Mouse (Mus musculus): ENCODE measurements around the gene Foxc2.

Gene Foxc2

GRCm38 (mm10) chr8:121118634-121119420, 2.9 kb downstream of the Foxc2 start:
- DNase-seq (ENCODE audit: extremely low read depth, insufficient read length, low spot score): no peak

- no peak for DNase-seq (ENCODE audit: extremely low read depth, insufficient read length, low spot score)
These were observed 3.9 kb downstream of the Foxc2 start for GRCm38 (mm10) chr8:121119635-121120455.

GRCm38 (mm10) chr8:121120456-121121419, 4.8 kb downstream of the Foxc2 start:
- DNase-seq (ENCODE audit: extremely low read depth, insufficient read length, low spot score): no peak

GRCm38 (mm10) chr8:121121704-121122103, 5.7 kb downstream of the Foxc2 start:
- DNase-seq (ENCODE audit: extremely low read depth, insufficient read length, low spot score): no peak

GRCm38 (mm10) chr8:121122368-121122767, 6.4 kb downstream of the Foxc2 start:
- DNase-seq (ENCODE audit: extremely low read depth, insufficient read length, low spot score): no peak

GRCm38 (mm10) chr8:121123113-121123512, 7.1 kb downstream of the Foxc2 start:
- no peak for DNase-seq (ENCODE audit: extremely low read depth, insufficient read length, low spot score)

GRCm38 (mm10) chr8:121124547-121125239, 8.7 kb downstream of the Foxc2 start:
- no peak for DNase-seq (ENCODE audit: extremely low read depth, insufficient read length, low spot score)

GRCm38 (mm10) chr8:121125311-121125876, 9.4 kb downstream of the Foxc2 start:
- peak; percentile 99 for DNase-seq (ENCODE audit: extremely low read depth, insufficient read length, low spot score)

- no peak for DNase-seq (ENCODE audit: extremely low read depth, insufficient read length, low spot score)
These were observed 10.2 kb downstream of the Foxc2 start for GRCm38 (mm10) chr8:121126191-121126590.

GRCm38 (mm10) chr8:121126694-121127093, 10.7 kb downstream of the Foxc2 start:
- DNase-seq (ENCODE audit: extremely low read depth, insufficient read length, low spot score): no peak

GRCm38 (mm10) chr8:121127291-121127701, 11.3 kb downstream of the Foxc2 start:
- DNase-seq (ENCODE audit: extremely low read depth, insufficient read length, low spot score): no peak

GRCm38 (mm10) chr8:121127756-121128375, 11.9 kb downstream of the Foxc2 start, which contains the start of gene Foxl1:
Foxl1 (plus strand) TSS chr8:121127940.
- DNase-seq (ENCODE audit: extremely low read depth, insufficient read length, low spot score): no peak

GRCm38 (mm10) chr8:121128531-121129264, 12.7 kb downstream of the Foxc2 start:
- DNase-seq (ENCODE audit: extremely low read depth, insufficient read length, low spot score): no peak

GRCm38 (mm10) chr8:121129265-121129940, 13.4 kb downstream of the Foxc2 start:
- no peak for DNase-seq (ENCODE audit: extremely low read depth, insufficient read length, low spot score)

GRCm38 (mm10) chr8:121130522-121130921, 14.6 kb downstream of the Foxc2 start:
- DNase-seq (ENCODE audit: extremely low read depth, insufficient read length, low spot score): no peak

- DNase-seq (ENCODE audit: extremely low read depth, insufficient read length, low spot score): peak; percentile 76
These were observed 17.1 kb downstream of the Foxc2 start for GRCm38 (mm10) chr8:121132961-121133513.

GRCm38 (mm10) chr8:121134102-121134501, 18.1 kb downstream of the Foxc2 start:
- peak; percentile 97 for DNase-seq (ENCODE audit: extremely low read depth, insufficient read length, low spot score)

GRCm38 (mm10) chr8:121134512-121134911, 18.5 kb downstream of the Foxc2 start:
- DNase-seq (ENCODE audit: extremely low read depth, insufficient read length, low spot score): no peak
